Mouse (Mus musculus): Measurements from ENCODE around the gene Gm12216. TPM values are rescaled to one million over a fixed set of nuclear protein-coding genes. Genes with fewer than 3 reads are reported as not detected.
A peak's percentile ranks its signal among the peaks of the same experiment; 100 is the strongest.
"Not testable (repeated sequence)": the region's sequence is repeated elsewhere in the genome, so short reads cannot be mapped to it uniquely, and the experiment has no call there.

The Gm12216 gene
- polyA plus RNA-seq, 1 experiment: not detected

GRCm38 (mm10) chr11:53762426-53762825 lies 96.6 kb downstream of the Gm12216 start:
- Histone ChIP-seq H3K4me3 (replicated peaks) (peak overlapping the region; percentile 52), H3K27me3 (ENCODE audit: control insufficient read depth) (peaks cover 47% of the 10 kb centered on the region), H3K36me3 (ENCODE audit: control insufficient read depth) (no peaks in the 10 kb centered on the region), H3K4me1 (ENCODE audit: control insufficient read depth) (peaks cover 19% of the 10 kb centered on the region), H3K9me3 (ENCODE audit: control insufficient read depth, low read length) (no peaks in the 10 kb centered on the region)
- TF ChIP-seq GATA1 (IDR thresholded peaks at IDR 0.05; ENCODE audit: low read length): no peak
- no peak for TF ChIP-seq TAL1 (IDR thresholded peaks at IDR 0.05; ENCODE audit: low read length)

- no peak overlapping the region for H3K4me3 ChIP-seq (replicated peaks)
- H3K9me3 ChIP-seq (ENCODE audit: control insufficient read depth, low read length): no peaks in the 10 kb centered on the region
- H3K4me1 ChIP-seq (ENCODE audit: control insufficient read depth): peaks cover 19% of the 10 kb centered on the region
- no peak for TF ChIP-seq GATA1 (IDR thresholded peaks at IDR 0.05; ENCODE audit: low read length)
- TF ChIP-seq TAL1 (IDR thresholded peaks at IDR 0.05; ENCODE audit: low read length): no peak
- peaks cover 44% of the 10 kb centered on the region for H3K27me3 ChIP-seq (ENCODE audit: control insufficient read depth)
- H3K36me3 ChIP-seq (ENCODE audit: control insufficient read depth): no peaks in the 10 kb centered on the region
Observed at GRCm38 (mm10) chr11:53761822-53762221, 97.2 kb downstream of the Gm12216 start.

- Histone ChIP-seq H3K36me3 (ENCODE audit: control insufficient read depth) (no peaks in the 10 kb centered on the region), H3K4me1 (ENCODE audit: control insufficient read depth) (peaks cover 19% of the 10 kb centered on the region), H3K4me3 (replicated peaks) (no peak overlapping the region), H3K9me3 (ENCODE audit: control insufficient read depth, low read length) (no peaks in the 10 kb centered on the region), H3K27me3 (ENCODE audit: control insufficient read depth) (peaks cover 44% of the 10 kb centered on the region)
- TF ChIP-seq TAL1 (IDR thresholded peaks at IDR 0.05; ENCODE audit: low read length): no peak
- no peak for TF ChIP-seq GATA1 (IDR thresholded peaks at IDR 0.05; ENCODE audit: low read length)
Observed at GRCm38 (mm10) chr11:53761284-53761683, 97.8 kb downstream of the Gm12216 start.

GRCm38 (mm10) chr11:53759545-53760406 lies 99.3 kb downstream of the Gm12216 start:
- TF ChIP-seq TAL1 (IDR thresholded peaks at IDR 0.05; ENCODE audit: low read length) (no peak), GATA1 (IDR thresholded peaks at IDR 0.05; ENCODE audit: low read length) (no peak)
- Histone ChIP-seq H3K27me3 (ENCODE audit: control insufficient read depth) (peaks cover 36% of the 10 kb centered on the region), H3K4me3 (replicated peaks) (no peak overlapping the region), H3K9me3 (ENCODE audit: control insufficient read depth, low read length) (no peaks in the 10 kb centered on the region), H3K4me1 (ENCODE audit: control insufficient read depth) (peaks cover 19% of the 10 kb centered on the region), H3K36me3 (ENCODE audit: control insufficient read depth) (no peaks in the 10 kb centered on the region)

- Histone ChIP-seq H3K9me3 (ENCODE audit: control insufficient read depth, low read length) (no peaks in the 10 kb centered on the region), H3K4me3 (replicated peaks) (no peak overlapping the region), H3K27me3 (ENCODE audit: control insufficient read depth) (peaks cover 27% of the 10 kb centered on the region), H3K4me1 (ENCODE audit: control insufficient read depth) (peaks cover 18% of the 10 kb centered on the region), H3K36me3 (ENCODE audit: control insufficient read depth) (no peaks in the 10 kb centered on the region)
- TF ChIP-seq GATA1 (IDR thresholded peaks at IDR 0.05; ENCODE audit: low read length) (no peak), TAL1 (IDR thresholded peaks at IDR 0.05; ENCODE audit: low read length) (no peak)
Observed at GRCm38 (mm10) chr11:53758791-53759351, 100.2 kb downstream of the Gm12216 start.

DNA sequence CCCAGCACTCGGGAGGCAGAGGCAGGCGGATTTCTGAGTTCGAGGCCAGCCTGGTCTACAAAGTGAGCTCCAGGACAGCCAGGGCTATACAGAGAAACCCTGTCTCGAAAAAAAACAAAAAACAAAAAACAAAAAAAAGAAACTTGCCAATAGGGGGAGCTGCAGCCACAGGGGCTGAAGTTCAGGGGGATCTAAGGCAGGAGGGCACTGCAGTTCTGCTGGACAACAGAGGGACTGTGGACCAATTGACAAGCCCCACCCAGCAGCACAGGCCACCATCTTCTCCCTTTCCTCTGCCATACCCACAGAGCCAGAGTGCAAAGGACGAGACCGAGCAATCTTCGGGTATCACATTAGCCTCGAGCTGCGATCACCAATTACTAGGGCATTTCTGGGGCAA lies 101.0 kb downstream of the Gm12216 start:
- H3K27me3 ChIP-seq (ENCODE audit: control insufficient read depth): peaks cover 18% of the 10 kb centered on the region
- not testable (repeated sequence) for H3K36me3 ChIP-seq (ENCODE audit: control insufficient read depth); H3K4me3 ChIP-seq (replicated peaks); H3K9me3 ChIP-seq (ENCODE audit: control insufficient read depth, low read length); H3K4me1 ChIP-seq (ENCODE audit: control insufficient read depth)

GRCm38 (mm10) chr11:53757612-53758011 lies 101.4 kb downstream of the Gm12216 start:
- Histone ChIP-seq H3K9me3 (ENCODE audit: control insufficient read depth, low read length) (no peaks in the 10 kb centered on the region), H3K27me3 (ENCODE audit: control insufficient read depth) (peaks cover 14% of the 10 kb centered on the region), H3K36me3 (ENCODE audit: control insufficient read depth) (no peaks in the 10 kb centered on the region), H3K4me3 (replicated peaks) (no peak overlapping the region), H3K4me1 (ENCODE audit: control insufficient read depth) (peaks cover 6% of the 10 kb centered on the region)
- TF ChIP-seq TAL1 (IDR thresholded peaks at IDR 0.05; ENCODE audit: low read length) (no peak), GATA1 (IDR thresholded peaks at IDR 0.05; ENCODE audit: low read length) (no peak)

DNA sequence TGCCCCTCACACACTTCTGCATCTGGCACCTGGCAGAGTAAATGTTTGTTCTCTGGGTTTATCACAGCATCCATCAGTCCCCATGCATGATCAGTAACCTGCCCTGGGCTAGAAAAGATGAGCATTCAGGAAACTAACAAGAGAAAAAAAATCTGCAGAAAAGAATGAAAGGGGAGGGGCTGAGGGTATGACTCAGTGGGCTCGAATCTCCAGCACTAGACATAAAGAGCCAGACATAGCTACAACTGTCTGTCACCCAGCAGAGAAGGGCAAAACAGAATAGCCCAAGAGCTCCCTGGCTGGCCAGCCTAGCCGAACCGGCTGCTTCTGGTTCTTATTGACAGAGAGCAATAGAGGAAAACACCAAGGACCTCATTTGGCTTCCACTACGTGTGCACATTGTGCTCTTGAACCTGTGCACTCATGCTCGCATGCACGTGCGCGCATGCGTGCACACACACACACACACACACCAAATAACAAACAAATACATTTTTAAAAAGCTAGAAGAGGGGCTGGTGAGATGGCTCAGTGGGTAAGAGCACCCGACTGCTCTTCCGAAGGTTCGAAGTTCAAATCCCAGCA lies 104.0 kb downstream of the Gm12216 start:
- Histone ChIP-seq H3K9me3 (ENCODE audit: control insufficient read depth, low read length) (no peaks in the 10 kb centered on the region), H3K27me3 (ENCODE audit: control insufficient read depth) (no peaks in the 10 kb centered on the region; the same call in 1 of the 2 replicates), H3K4me1 (ENCODE audit: control insufficient read depth) (0 out of 2 replicates have a peak, but pooled peaks cover 2% of the 10 kb centered on the region), H3K4me3 (replicated peaks) (no peak overlapping the region), H3K36me3 (ENCODE audit: control insufficient read depth) (no peaks in the 10 kb centered on the region)
- TF ChIP-seq GATA1 (IDR thresholded peaks at IDR 0.05; ENCODE audit: low read length) (no peak), TAL1 (IDR thresholded peaks at IDR 0.05; ENCODE audit: low read length) (no peak)

DNA sequence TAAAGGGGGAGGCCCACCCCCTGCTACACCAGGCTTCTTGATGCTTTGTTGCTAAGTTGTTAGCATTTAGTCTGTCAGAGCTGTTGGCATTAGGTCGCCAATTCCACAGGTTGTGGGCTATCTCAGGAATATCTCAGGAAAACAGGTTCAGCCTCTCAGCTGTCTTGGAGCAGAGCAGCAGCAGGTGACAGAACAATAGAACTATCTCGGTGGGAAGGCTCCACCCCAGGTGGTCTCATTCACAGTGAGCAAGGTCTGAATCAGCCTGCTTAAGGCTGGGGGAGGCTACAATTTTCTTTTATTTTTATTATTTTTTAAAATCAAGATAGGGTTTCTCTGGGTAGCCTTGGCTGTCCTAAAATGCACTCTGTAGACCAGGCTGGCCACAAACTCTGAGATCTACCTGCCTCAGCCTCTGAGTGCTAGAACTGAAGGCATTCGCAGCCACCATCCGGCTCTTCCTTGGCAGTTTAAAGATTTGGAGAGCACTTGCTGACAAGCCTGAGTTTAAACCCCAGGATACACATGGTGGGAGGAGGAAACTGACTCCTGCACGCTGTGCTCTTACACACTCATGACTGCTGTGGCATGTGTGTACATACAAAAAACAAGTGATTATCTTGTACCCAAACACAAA lies 109.2 kb downstream of the Gm12216 start:
- no peaks in the 10 kb centered on the region for H3K36me3 ChIP-seq (ENCODE audit: control insufficient read depth)
- H3K27me3 ChIP-seq (ENCODE audit: control insufficient read depth): no peaks in the 10 kb centered on the region
- H3K9me3 ChIP-seq (ENCODE audit: control insufficient read depth, low read length): no peaks in the 10 kb centered on the region
- H3K4me3 ChIP-seq (replicated peaks): no peak overlapping the region
- no peaks in the 10 kb centered on the region for H3K4me1 ChIP-seq (ENCODE audit: control insufficient read depth)
- no peak for TF ChIP-seq TAL1 (IDR thresholded peaks at IDR 0.05; ENCODE audit: low read length)
- TF ChIP-seq GATA1 (IDR thresholded peaks at IDR 0.05; ENCODE audit: low read length): no peak

All from erythroblast, embryonic 14.5 days (primary cell).